Mouse (Mus musculus) forebrain, embryonic 15.5 days (tissue): Measurements from ENCODE around the gene Scgb1b19. TPM values are rescaled to one million over a fixed set of nuclear protein-coding genes. Genes with fewer than 3 reads are reported as not detected.
"Not testable (repeated sequence)": the region's sequence is repeated elsewhere in the genome, so short reads cannot be mapped to it uniquely, and the experiment has no call there.

Source experiments
- ATAC-seq: fragments of 200-750 bp; cut with Nextera tagmentation; replicated peaks from 2 replicates; pipeline ENCODE4 v1.8.0; 2017; ENCODE audit warnings: mild to moderate bottlenecking, moderate TSS enrichment, moderate library complexity
- H3K27ac ChIP-seq: fragments of 300-500 bp; sonication (generic); replicated peaks from 2 replicates; pipeline ENCODE4 v1.5.1; 2015; ENCODE audit warnings: mild to moderate bottlenecking, inconsistent platforms
- H3K27me3 ChIP-seq: fragments of 300-500 bp; sonication (generic); 2 replicates; pipeline ENCODE4 v1.6.1; 2015; ENCODE audit warnings: inconsistent platforms
- H3K36me3 ChIP-seq: fragments of 300-500 bp; sonication (generic); 2 replicates; pipeline ENCODE4 v1.6.1; 2015; ENCODE audit warnings: mild to moderate bottlenecking, inconsistent platforms
- H3K4me1 ChIP-seq: fragments of 300-500 bp; sonication (generic); 2 replicates; pipeline ENCODE4 v1.6.1; 2015; ENCODE audit warnings: inconsistent platforms
- H3K4me2 ChIP-seq: fragments of 300-500 bp; sonication (generic); replicated peaks from 2 replicates; pipeline ENCODE4 v1.6.1; 2015; ENCODE audit warnings: mild to moderate bottlenecking, inconsistent platforms
- H3K4me3 ChIP-seq: fragments of 300-500 bp; sonication (generic); 2 replicates; pipeline ENCODE4 v1.5.1; 2015; ENCODE audit warnings: mild to moderate bottlenecking, inconsistent platforms
- H3K9ac ChIP-seq: fragments of 300-500 bp; sonication (generic); replicated peaks from 2 replicates; pipeline ENCODE4 v1.6.1; 2015; ENCODE audit warnings: mild to moderate bottlenecking, inconsistent platforms
- H3K9me3 ChIP-seq: fragments of 300-500 bp; sonication (generic); 2 replicates; pipeline ENCODE4 v1.6.1; 2016; ENCODE audit warnings: inconsistent platforms
- WGBS: fragments of 180-500 bp; shearing (Covaris S2); methylation state at CpG from one replicate; pipeline ENCODE4 v1.1.7; 2015; ENCODE audit warnings: mixed read lengths; 5-methylcytosine and 5-hydroxymethylcytosine counted together
- polyA plus RNA-seq: library from polyadenylated mRNA; unstranded; fragments of >200 nt; fragmentation: Nextera tagmentation; extraction: Ambion mirVana; gene quantifications from 2 replicates; pipeline ENCODE4 v1.2.1, GENCODE M21; 2015

Gene Scgb1b19
- not detected in 2 replicates for polyA plus RNA-seq

- not testable (repeated sequence) for H3K9ac ChIP-seq, H3K27ac ChIP-seq, H3K4me3 ChIP-seq, H3K9me3 ChIP-seq, H3K4me2 ChIP-seq, ATAC-seq, H3K4me1 ChIP-seq, H3K27me3 ChIP-seq, H3K36me3 ChIP-seq
- 73% methylated on average over 3 of the region's 3 CpGs for WGBS
These were observed at the start of gene Scgb1b19 for GRCm38 (mm10) chr7:33286991-33287390. TSS of gene Scgb1b19 (plus strand) at chr7:33287291.

GRCm38 (mm10) chr7:33280238-33280637, 6.9 kb upstream of the Scgb1b19 start, which contains the start of gene Scgb2b19:
TSS of gene Scgb2b19 (minus strand) at chr7:33280338.
- not testable (repeated sequence) for H3K4me3 ChIP-seq, H3K9ac ChIP-seq, H3K27me3 ChIP-seq, H3K36me3 ChIP-seq, H3K27ac ChIP-seq, H3K4me1 ChIP-seq, H3K9me3 ChIP-seq, H3K4me2 ChIP-seq, ATAC-seq

Other genes starting within 250 kb of the Scgb1b19 start
- gene Scgb2b17, start 230.7 kb upstream of the Scgb1b19 start, polyA plus RNA-seq: not detected in 2 replicates
- gene Scgb1b17, start 223.8 kb upstream of the Scgb1b19 start, polyA plus RNA-seq: not detected in 2 replicates
- not detected in 2 replicates for gene Scgb2b18, start 113.4 kb upstream of the Scgb1b19 start, polyA plus RNA-seq
- gene Scgb1b18, start 101.7 kb upstream of the Scgb1b19 start, polyA plus RNA-seq: not detected in 2 replicates
- gene Scgb2b19, start 7.0 kb upstream of the Scgb1b19 start, polyA plus RNA-seq: not detected in 2 replicates
- not detected in 2 replicates for gene Scgb2b20, start 79.0 kb downstream of the Scgb1b19 start, polyA plus RNA-seq
- gene Scgb1b20, start 85.9 kb downstream of the Scgb1b19 start, polyA plus RNA-seq: not detected in 2 replicates
- gene Scgb2b21, start 233.2 kb downstream of the Scgb1b19 start, polyA plus RNA-seq: not detected in 2 replicates